Comparison of ENCODE assay signal across 22 mouse cellular contexts in the genomic region with DNA sequence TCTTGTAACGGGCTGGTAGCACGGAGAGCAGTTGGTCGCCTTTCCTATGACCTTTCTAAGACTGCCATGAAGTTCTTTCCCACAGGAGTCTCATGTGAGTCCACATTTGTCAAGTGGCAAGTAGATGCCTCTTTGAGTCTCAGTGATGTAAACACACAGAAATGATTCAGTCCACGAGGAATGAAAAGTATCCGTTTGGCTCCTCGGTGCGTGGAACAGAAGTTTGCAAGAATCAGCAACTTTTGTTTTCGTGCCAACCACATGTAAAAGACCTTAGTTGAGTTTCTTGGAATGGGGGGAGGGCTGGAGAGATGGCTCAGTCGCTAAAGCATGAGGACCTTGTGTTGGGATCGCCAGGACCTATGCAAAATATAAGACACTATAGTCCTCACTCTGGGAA. TPM values are rescaled to one million over a fixed set of nuclear protein-coding genes. Genes with fewer than 3 reads are reported as not detected.
A peak's percentile ranks its signal among the peaks of the same experiment; 100 is the strongest.
DNase-seq lines count a peak whose midpoint lies in the region; ATAC-seq and TF ChIP-seq lines count a peak whose summit lies in the region.
"Had no signal": no experiment of that assay in that cellular context is flagged by ENCODE, and none has a peak within 500 bp of the region (broad histone marks: within the 10 kb centered on the region; RNA-seq: fewer than 3 reads in every experiment).

No protein-coding gene starts in this region.

- H3K9me3 ChIP-seq in heart, embryonic 13.5 days: no peaks in the 10 kb centered on the region
- no peaks in the 10 kb centered on the region for H3K9me3 ChIP-seq in kidney, postnatal 0 days (replicated peaks; ENCODE audit: low read length)
- no peaks in the 10 kb centered on the region for H3K9me3 ChIP-seq in stomach, postnatal 0 days (ENCODE audit: control insufficient read depth, low read length)
- no peaks in the 10 kb centered on the region for H3K9me3 ChIP-seq in neural tube, embryonic 15.5 days (replicated peaks)
- H3K9me3 ChIP-seq: embryonic facial prominence, embryonic 13.5 days; hindbrain, embryonic 12.5 days; kidney, embryonic 15.5 days; limb, embryonic 12.5 days; liver, embryonic 15.5 days; megakaryocyte, embryonic 14.5 days had no signal

- WGBS in heart, embryonic 13.5 days: 45% methylated on average over 10 of the region's 10 CpGs
- WGBS in kidney, postnatal 0 days: 62% methylated on average over 10 of the region's 10 CpGs
- 42% methylated on average over 10 of the region's 10 CpGs for WGBS in stomach, postnatal 0 days
- WGBS in neural tube, embryonic 15.5 days: 81% methylated on average over 10 of the region's 10 CpGs

- H3K4me1 ChIP-seq in heart, embryonic 13.5 days: peaks cover 38% of the 10 kb centered on the region
- no peaks in the 10 kb centered on the region for H3K4me1 ChIP-seq in kidney, postnatal 0 days (replicated peaks; ENCODE audit: insufficient read depth, low read length)
- 0 out of 2 replicates have a peak, but pooled peaks cover 3% of the 10 kb centered on the region for H3K4me1 ChIP-seq in stomach, postnatal 0 days (replicated peaks; ENCODE audit: control insufficient read depth, insufficient read depth)
- H3K4me1 ChIP-seq in neural tube, embryonic 15.5 days: no peaks in the 10 kb centered on the region
- H3K4me1 ChIP-seq: embryonic facial prominence, embryonic 13.5 days; hindbrain, embryonic 12.5 days; limb, embryonic 12.5 days; liver, embryonic 15.5 days had no signal

- no peak for DNase-seq in heart, postnatal 14 days
- DNase-seq in kidney, postnatal 0 days (ENCODE audit: low spot score): no peak
- no peak for DNase-seq in kidney, postnatal 10 days
- peak; percentile 62 for DNase-seq in NIH3T3 (ENCODE audit: low read depth)
- DNase-seq in stomach, postnatal 0 days (ENCODE audit: low spot score): no peak
- DNase-seq: adrenal gland, postnatal 14 days; cerebellum, postnatal 10 days; gastrocnemius, postnatal 36 days; lung, postnatal 10 days; right cerebral cortex, postnatal 14 days; thymus, adult 18-20 months; thymus, postnatal 4 days had no signal

- intact Hi-C loops in heart, postnatal 14 days (cut with DNase I): no loop called here

- TF ChIP-seq EP300 in stomach, postnatal 0 days (optimal IDR thresholded peaks at IDR 0.05): no peak

- no peak for TF ChIP-seq CTCF in kidney, postnatal 0 days (IDR thresholded peaks at IDR 0.05; ENCODE audit: low read depth)
- TF ChIP-seq CTCF in stomach, postnatal 0 days (IDR thresholded peaks at IDR 0.05; ENCODE audit: low read depth): no peak

- H3K27ac ChIP-seq in heart, embryonic 13.5 days (replicated peaks): peak overlapping the region; percentile 77
- peak overlapping the region; percentile 70; the same call in 1 of the 2 replicates for H3K27ac ChIP-seq in kidney, postnatal 0 days
- 0 out of 2 replicates have a peak overlapping the region, but pooled peaks have one; percentile 35 for H3K27ac ChIP-seq in stomach, postnatal 0 days (replicated peaks)
- H3K27ac ChIP-seq in neural tube, embryonic 15.5 days (replicated peaks): no peak overlapping the region
- H3K27ac ChIP-seq: hindbrain, embryonic 12.5 days; limb, embryonic 12.5 days; liver, embryonic 15.5 days had no signal

- H3K27me3 ChIP-seq in heart, embryonic 13.5 days (replicated peaks): no peaks in the 10 kb centered on the region
- H3K27me3 ChIP-seq in kidney, postnatal 0 days (ENCODE audit: insufficient read depth, low read length): no peaks in the 10 kb centered on the region
- H3K27me3 ChIP-seq in stomach, postnatal 0 days (ENCODE audit: control insufficient read depth, insufficient read depth, low read length): no peaks in the 10 kb centered on the region
- no peaks in the 10 kb centered on the region for H3K27me3 ChIP-seq in neural tube, embryonic 15.5 days (replicated peaks)
- H3K27me3 ChIP-seq: embryonic facial prominence, embryonic 13.5 days; hindbrain, embryonic 12.5 days; kidney, embryonic 15.5 days; limb, embryonic 12.5 days; liver, embryonic 15.5 days had no signal

- no peak overlapping the region for H3K4me3 ChIP-seq in heart, embryonic 13.5 days
- H3K4me3 ChIP-seq in kidney, postnatal 0 days (replicated peaks; ENCODE audit: low read depth, low read length): no peak overlapping the region
- H3K4me3 ChIP-seq in stomach, postnatal 0 days (ENCODE audit: low read depth, low read length): no peak overlapping the region
- no peak overlapping the region for H3K4me3 ChIP-seq in neural tube, embryonic 15.5 days (replicated peaks)
- H3K4me3 ChIP-seq: embryonic facial prominence, embryonic 13.5 days; hindbrain, embryonic 12.5 days; kidney, embryonic 15.5 days; limb, embryonic 12.5 days; liver, embryonic 15.5 days; megakaryocyte, embryonic 14.5 days had no signal

- H3K36me3 ChIP-seq in heart, embryonic 13.5 days: no peaks in the 10 kb centered on the region
- H3K36me3 ChIP-seq in kidney, postnatal 0 days (ENCODE audit: insufficient read depth, low read length): no peaks in the 10 kb centered on the region
- H3K36me3 ChIP-seq in stomach, postnatal 0 days (ENCODE audit: control insufficient read depth, insufficient read depth, low read length): no peaks in the 10 kb centered on the region
- no peaks in the 10 kb centered on the region for H3K36me3 ChIP-seq in neural tube, embryonic 15.5 days
- H3K36me3 ChIP-seq: embryonic facial prominence, embryonic 13.5 days; hindbrain, embryonic 12.5 days; kidney, embryonic 15.5 days; limb, embryonic 12.5 days; liver, embryonic 15.5 days had no signal

- no peak for ATAC-seq in heart, embryonic 13.5 days (ENCODE audit: extremely low read depth, insufficient number of reproducible peaks, low FRiP score, low TSS enrichment)
- no peak for ATAC-seq in kidney, postnatal 0 days (replicated peaks; ENCODE audit: low FRiP score, low read depth)
- ATAC-seq in stomach, postnatal 0 days (ENCODE audit: low FRiP score, low TSS enrichment): no peak
- no peak for ATAC-seq in neural tube, embryonic 15.5 days (ENCODE audit: low FRiP score)
- ATAC-seq: forebrain, embryonic 16.5 days had no signal

- no peak overlapping the region for H3K9ac ChIP-seq in heart, embryonic 13.5 days
- H3K9ac ChIP-seq in kidney, postnatal 0 days (ENCODE audit: low read depth, low read length): no peak overlapping the region
- H3K9ac ChIP-seq in stomach, postnatal 0 days (ENCODE audit: low read length): no peak overlapping the region
- no peak overlapping the region for H3K9ac ChIP-seq in neural tube, embryonic 15.5 days (replicated peaks)
- H3K9ac ChIP-seq: embryonic facial prominence, embryonic 13.5 days; hindbrain, embryonic 12.5 days; kidney, embryonic 15.5 days; limb, embryonic 12.5 days; liver, embryonic 15.5 days had no signal

- no peak overlapping the region for H3K4me2 ChIP-seq in heart, embryonic 13.5 days
- H3K4me2 ChIP-seq in kidney, postnatal 0 days (ENCODE audit: low read length): no peak overlapping the region
- no peak overlapping the region for H3K4me2 ChIP-seq in stomach, postnatal 0 days (replicated peaks; ENCODE audit: low read depth)
- no peak overlapping the region for H3K4me2 ChIP-seq in neural tube, embryonic 15.5 days
- H3K4me2 ChIP-seq: embryonic facial prominence, embryonic 13.5 days; hindbrain, embryonic 12.5 days; kidney, embryonic 15.5 days; limb, embryonic 12.5 days; liver, embryonic 15.5 days had no signal

RNA-seq across cellular contexts. Expression of a gene that starts 30.7 kb away (rescaled TPM):
- 19.3 and 21.9 TPM in 2 replicates for polyA plus RNA-seq in heart, embryonic 13.5 days (2015; fragmentation: Nextera tagmentation; extraction: Ambion mirVana)
- 1 to 10 TPM; 5.3 to 6.3 TPM for total RNA-seq in heart, postnatal 14 days (2021)
- polyA plus RNA-seq in kidney, postnatal 0 days (2015; fragmentation: Nextera tagmentation; extraction: Ambion mirVana): 270 and 317 TPM in 2 replicates
- 8.5 and 9.3 TPM in 2 replicates for polyA plus RNA-seq in stomach, postnatal 0 days (2015; fragmentation: Nextera tagmentation; extraction: Ambion mirVana)
- 41.3 and 45.0 TPM in 2 replicates for polyA plus RNA-seq in neural tube, embryonic 15.5 days (2015; fragmentation: Nextera tagmentation; extraction: Ambion mirVana)

RNA-seq across cellular contexts. Expression of a gene that starts 56.4 kb away (rescaled TPM):
- polyA plus RNA-seq in heart, embryonic 13.5 days (2015; fragmentation: Nextera tagmentation; extraction: Ambion mirVana): 0.32 TPM in 1 of 2 replicates, not detected in the other
- total RNA-seq in heart, postnatal 14 days (2021): under 1 TPM in 1 of 2 experiments, not detected in 1; 0.46 TPM
- 0.26 and 0.34 TPM in 2 replicates for polyA plus RNA-seq in kidney, postnatal 0 days (2015; fragmentation: Nextera tagmentation; extraction: Ambion mirVana)
- 193 and 201 TPM in 2 replicates for polyA plus RNA-seq in stomach, postnatal 0 days (2015; fragmentation: Nextera tagmentation; extraction: Ambion mirVana)
- polyA plus RNA-seq in neural tube, embryonic 15.5 days (2015; fragmentation: Nextera tagmentation; extraction: Ambion mirVana): 1.1 and 5.5 TPM in 2 replicates
- polyA plus RNA-seq: brain, embryonic 14.5 days; embryonic facial prominence, embryonic 13.5 days; forebrain, embryonic 16.5 days had no signal

Comparison
In these comparisons a context has a peak if more than half of its experiments do, and no peak if none do; other contexts are left out.
1. RNA of a gene that starts 56.4 kb away (polyA plus RNA-seq): 193 to 201 TPM in stomach, postnatal 0 days; 1.1 to 5.5 TPM in neural tube, embryonic 15.5 days, 0.26 to 0.34 TPM in kidney, postnatal 0 days and 0.32 TPM in heart, embryonic 13.5 days; every median in the first group is over 10 times any median in the second.